Mouse (Mus musculus) C2C12 (cell line): ENCODE data around the gene Rerg.

ENCODE experiments used
- CEBPB ChIP-seq: IDR thresholded peaks from one replicate; pipeline ENCODE4 v1.6.1; 2011; ENCODE audit warnings: low read depth, mild to moderate bottlenecking, control low read depth, moderate library complexity
- CTCF ChIP-seq: IDR thresholded peaks from one replicate; pipeline ENCODE4 v1.5.1; 2011; ENCODE audit not compliant: control insufficient read depth, insufficient read depth, insufficient read length
- MAX ChIP-seq: IDR thresholded peaks from one replicate; pipeline ENCODE4 v1.6.1; 2011; ENCODE audit warnings: mild to moderate bottlenecking, control low read depth
- MYOD1 ChIP-seq: IDR thresholded peaks from one replicate; pipeline ENCODE4 v1.6.1; 2011; ENCODE audit warnings: low read depth; ENCODE audit not compliant: control insufficient read depth, insufficient read length
- MYOG ChIP-seq: IDR thresholded peaks from one replicate; pipeline ENCODE4 v1.6.1; 2011; ENCODE audit not compliant: control insufficient read depth, insufficient read length; ENCODE audit errors: extremely low read depth
- USF1 ChIP-seq: IDR thresholded peaks from one replicate; pipeline ENCODE4 v1.6.1; 2011; ENCODE audit warnings: low read depth, mild to moderate bottlenecking, control low read depth, moderate library complexity

GRCm38 (mm10) chr6:137192063-137192462 is 21.8 kb upstream of the Rerg start:
- no peak for TF ChIP-seq CTCF
- no peak for TF ChIP-seq MYOD1
- no peak for TF ChIP-seq CEBPB
- TF ChIP-seq MAX, result no peak
- no peak for TF ChIP-seq USF1
- TF ChIP-seq MYOG, result no peak
